Mouse (Mus musculus) kidney, embryonic 14.5 days (tissue): ENCODE results near the gene Ifi47. TPM values are rescaled to one million over a fixed set of nuclear protein-coding genes. Genes with fewer than 3 reads are reported as not detected.

Experiments
- ATAC-seq: fragments of 200-750 bp; cut with Nextera tagmentation; 2 replicates; pipeline ENCODE4 v1.8.0; 2017; ENCODE audit warnings: moderate number of reproducible peaks, mild to moderate bottlenecking, moderate TSS enrichment, moderate library complexity; ENCODE audit not compliant: low FRiP score, low TSS enrichment
- H3K27ac ChIP-seq: fragments of 300-500 bp; sonication (generic); 2 replicates; pipeline ENCODE4 v1.5.1; 2014; ENCODE audit warnings: low read depth, mild to moderate bottlenecking, low read length, moderate library complexity, mixed read lengths
- H3K27me3 ChIP-seq: fragments of 300-500 bp; sonication (generic); 2 replicates; pipeline ENCODE4 v1.6.1; 2014; ENCODE audit warnings: mild to moderate bottlenecking, low read length; ENCODE audit not compliant: control insufficient read depth, insufficient read depth
- H3K36me3 ChIP-seq: fragments of 300-500 bp; sonication (generic); 2 replicates; pipeline ENCODE4 v1.6.1; 2014; ENCODE audit warnings: low read length, mixed read lengths; ENCODE audit not compliant: control insufficient read depth, insufficient read depth
- H3K4me1 ChIP-seq: fragments of 300-500 bp; sonication (generic); 2 replicates; pipeline ENCODE4 v1.6.1; 2014; ENCODE audit warnings: low read length, mixed read lengths; ENCODE audit not compliant: control insufficient read depth, insufficient read depth
- H3K4me2 ChIP-seq: fragments of 300-500 bp; sonication (generic); replicated peaks from 2 replicates; pipeline ENCODE4 v1.6.1; 2014; ENCODE audit warnings: low read depth, mild to moderate bottlenecking, low read length
- H3K4me3 ChIP-seq: fragments of 300-500 bp; sonication (generic); 2 replicates; pipeline ENCODE4 v1.5.1; 2014; ENCODE audit warnings: mild to moderate bottlenecking, low read length
- H3K9ac ChIP-seq: fragments of 300-500 bp; sonication (generic); 2 replicates; pipeline ENCODE4 v1.6.1; 2014; ENCODE audit warnings: low read depth, mild to moderate bottlenecking, low read length, moderate library complexity
- H3K9me3 ChIP-seq: fragments of 300-500 bp; sonication (generic); 2 replicates; pipeline ENCODE4 v1.6.1; 2016; ENCODE audit warnings: low read length; ENCODE audit not compliant: control insufficient read depth
- WGBS: fragments of 180-500 bp; shearing (Covaris S2); extraction: QIAGEN DNeasy Blood & Tissue Kit; methylation state at CpG from one replicate; pipeline ENCODE4 v1.1.7; 2014; 5-methylcytosine and 5-hydroxymethylcytosine counted together
- polyA plus RNA-seq: library from polyadenylated mRNA; unstranded; fragments of >200 nt; fragmentation: Nextera tagmentation; extraction: Ambion mirVana; gene quantifications from 2 replicates; pipeline ENCODE4 v1.2.1, GENCODE M21; 2014

The Ifi47 gene
- polyA plus RNA-seq, 1 experiment from 2014 or later, result 2.0 TPM

- H3K9me3 ChIP-seq, result no peaks in the 10 kb centered on the region
- no peak for ATAC-seq
- H3K27ac ChIP-seq, result no peak overlapping the region
- H3K27me3 ChIP-seq, result no peaks in the 10 kb centered on the region
- 78% methylated on average over 1 of the region's 1 CpGs for WGBS
- no peaks in the 10 kb centered on the region for H3K36me3 ChIP-seq
- H3K4me1 ChIP-seq, result no peaks in the 10 kb centered on the region
- no peak overlapping the region for H3K9ac ChIP-seq
- H3K4me2 ChIP-seq, result no peak overlapping the region
- H3K4me3 ChIP-seq, result no peak overlapping the region
These were observed 625 bp downstream of the Ifi47 start for GRCm38 (mm10) chr11:49077012-49077411.

GRCm38 (mm10) chr11:49078719-49079118 is 2.3 kb downstream of the Ifi47 start:
- Histone ChIP-seq H3K9me3 (no peaks in the 10 kb centered on the region), H3K27ac (no peak overlapping the region), H3K4me3 (no peak overlapping the region), H3K36me3 (no peaks in the 10 kb centered on the region), H3K4me1 (no peaks in the 10 kb centered on the region), H3K9ac (no peak overlapping the region), H3K27me3 (no peaks in the 10 kb centered on the region), H3K4me2 (no peak overlapping the region)
- ATAC-seq, result no peak
- 78% methylated on average over 3 of the region's 3 CpGs for WGBS

GRCm38 (mm10) chr11:49080636-49081035 is 4.2 kb downstream of the Ifi47 start:
- Histone ChIP-seq H3K4me2 (no peak overlapping the region), H3K9ac (no peak overlapping the region)
- 91% methylated on average over 1 of the region's 1 CpGs for WGBS

GRCm38 (mm10) chr11:49081356-49081755 is 5.0 kb downstream of the Ifi47 start:
- Histone ChIP-seq H3K9me3 (no peaks in the 10 kb centered on the region), H3K36me3 (no peaks in the 10 kb centered on the region), H3K4me3 (no peak overlapping the region), H3K27ac (no peak overlapping the region), H3K4me1 (no peaks in the 10 kb centered on the region), H3K4me2 (no peak overlapping the region), H3K27me3 (no peaks in the 10 kb centered on the region), H3K9ac (no peak overlapping the region)
- ATAC-seq, result no peak
- WGBS, result 73% methylated on average over 4 of the region's 4 CpGs

More at GRCm38 (mm10) chr11:49080636-49081035, 4.2 kb downstream of the Ifi47 start:
- Histone ChIP-seq H3K36me3 (no peaks in the 10 kb centered on the region), H3K27me3 (no peaks in the 10 kb centered on the region), H3K27ac (no peak overlapping the region), H3K9me3 (no peaks in the 10 kb centered on the region), H3K4me3 (no peak overlapping the region), H3K4me1 (no peaks in the 10 kb centered on the region)
- ATAC-seq, result no peak

- WGBS, result 67% methylated on average over 3 of the region's 3 CpGs
- H3K4me1 ChIP-seq, result no peaks in the 10 kb centered on the region
- ATAC-seq, result no peak
- no peaks in the 10 kb centered on the region for H3K27me3 ChIP-seq
- H3K9ac ChIP-seq, result no peak overlapping the region
- H3K36me3 ChIP-seq, result no peaks in the 10 kb centered on the region
- H3K4me2 ChIP-seq, result no peak overlapping the region
- no peaks in the 10 kb centered on the region for H3K9me3 ChIP-seq
- H3K4me3 ChIP-seq, result no peak overlapping the region
- H3K27ac ChIP-seq, result no peak overlapping the region
These were observed 5.5 kb downstream of the Ifi47 start for GRCm38 (mm10) chr11:49081886-49082285.

DNA sequence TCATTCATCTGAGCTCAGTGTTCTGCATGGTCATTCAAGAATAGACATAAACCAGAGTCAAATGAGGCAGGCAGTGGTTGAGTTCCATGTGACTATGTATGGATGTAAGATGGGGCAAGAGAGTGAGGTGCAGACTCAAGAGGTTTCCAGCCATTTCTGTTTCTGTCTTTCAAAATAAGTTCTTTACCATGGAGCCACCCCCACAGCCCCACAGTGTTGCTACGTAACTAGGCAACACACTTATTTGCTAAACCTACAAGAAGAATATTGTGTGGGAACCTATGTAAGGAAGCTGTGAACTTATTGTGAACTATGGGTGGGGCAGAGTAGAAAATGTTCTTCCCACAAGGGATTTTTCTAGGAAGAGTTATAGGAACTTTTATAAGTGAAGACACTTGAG is 6.8 kb downstream of the Ifi47 start:
- Histone ChIP-seq H3K9me3 (no peaks in the 10 kb centered on the region), H3K4me2 (no peak overlapping the region), H3K36me3 (no peaks in the 10 kb centered on the region), H3K27ac (no peak overlapping the region), H3K4me3 (no peak overlapping the region), H3K4me1 (0 out of 2 replicates have a peak, but pooled peaks cover 3% of the 10 kb centered on the region), H3K9ac (no peak overlapping the region), H3K27me3 (no peaks in the 10 kb centered on the region)
- 93% methylated on average over 1 of the region's 1 CpGs for WGBS
- no peak for ATAC-seq

GRCm38 (mm10) chr11:49083808-49084207 is 7.4 kb downstream of the Ifi47 start:
- WGBS, result 76% methylated on average over 3 of the region's 3 CpGs
- H3K9me3 ChIP-seq, result no peaks in the 10 kb centered on the region
- 0 out of 2 replicates have a peak, but pooled peaks cover 3% of the 10 kb centered on the region for H3K4me1 ChIP-seq
- H3K27ac ChIP-seq, result no peak overlapping the region
- no peak overlapping the region for H3K4me3 ChIP-seq
- no peak for ATAC-seq
- H3K4me2 ChIP-seq, result no peak overlapping the region
- no peaks in the 10 kb centered on the region for H3K27me3 ChIP-seq
- no peak overlapping the region for H3K9ac ChIP-seq
- H3K36me3 ChIP-seq, result no peaks in the 10 kb centered on the region

DNA sequence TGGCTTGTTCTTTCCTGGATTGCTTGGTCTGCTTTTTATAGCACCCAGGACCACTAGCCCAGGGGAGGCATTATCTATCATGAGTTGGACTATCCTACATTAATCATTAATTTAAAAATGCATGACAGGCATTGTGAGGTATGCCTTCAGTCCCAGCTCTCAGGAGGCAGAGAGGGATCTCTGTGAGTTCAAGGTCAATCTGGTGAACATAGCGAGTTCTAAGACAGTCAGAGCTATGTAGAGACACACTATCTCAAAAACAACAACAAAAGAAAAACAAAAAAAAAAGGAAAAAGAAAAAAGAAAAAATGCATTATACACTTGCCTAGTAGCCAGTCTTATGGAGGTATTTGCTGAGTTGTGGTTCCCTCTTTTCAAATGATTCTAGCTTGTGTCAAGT is 8.0 kb downstream of the Ifi47 start:
- no peaks in the 10 kb centered on the region for H3K36me3 ChIP-seq
- H3K4me2 ChIP-seq, result no peak overlapping the region
- WGBS, result 68% methylated on average over 1 of the region's 1 CpGs
- ATAC-seq, result no peak
- no peak overlapping the region for H3K4me3 ChIP-seq
- H3K9me3 ChIP-seq, result no peaks in the 10 kb centered on the region
- H3K9ac ChIP-seq, result no peak overlapping the region
- no peaks in the 10 kb centered on the region for H3K27me3 ChIP-seq
- H3K4me1 ChIP-seq, result 0 out of 2 replicates have a peak, but pooled peaks cover 3% of the 10 kb centered on the region
- H3K27ac ChIP-seq, result no peak overlapping the region

GRCm38 (mm10) chr11:49084875-49085274 is 8.5 kb downstream of the Ifi47 start:
- H3K4me1 ChIP-seq, result 0 out of 2 replicates have a peak, but pooled peaks cover 3% of the 10 kb centered on the region
- H3K4me2 ChIP-seq, result no peak overlapping the region
- H3K9ac ChIP-seq, result no peak overlapping the region
- H3K4me3 ChIP-seq, result no peak overlapping the region
- 42% methylated on average over 3 of the region's 3 CpGs for WGBS
- no peaks in the 10 kb centered on the region for H3K27me3 ChIP-seq
- H3K9me3 ChIP-seq, result no peaks in the 10 kb centered on the region
- H3K36me3 ChIP-seq, result no peaks in the 10 kb centered on the region
- ATAC-seq, result no peak
- H3K27ac ChIP-seq, result no peak overlapping the region
